Mouse (Mus musculus): ENCODE data around the gene Tle1. TPM values are rescaled to one million over a fixed set of nuclear protein-coding genes. Genes with fewer than 3 reads are reported as not detected.

Gene Tle1
- total RNA-seq, 2 experiments from 2014 or later, result 77.1 to 87.0 TPM

GRCm38 (mm10) chr4:72195116-72195835 lies 5.4 kb downstream of the Tle1 start:
- Histone ChIP-seq H3K4me3 (peak overlapping the region; percentile 83), H3K27ac (no peak overlapping the region)
- no peak for TF ChIP-seq CTCF (conservative IDR thresholded peaks at IDR 0.05)
- DNase-seq (ENCODE audit: low spot score in 2 of 2), result no peak

GRCm38 (mm10) chr4:72193276-72193675 lies 7.4 kb downstream of the Tle1 start:
- no peak for DNase-seq (ENCODE audit: low spot score in 2 of 2)
- no peak overlapping the region for H3K27ac ChIP-seq
- TF ChIP-seq CTCF (conservative IDR thresholded peaks at IDR 0.05), result no peak
- no peak overlapping the region for H3K4me3 ChIP-seq

- peak overlapping the region; percentile 51 for H3K27ac ChIP-seq
- TF ChIP-seq CTCF (conservative IDR thresholded peaks at IDR 0.05), result no peak
- no peak for DNase-seq (ENCODE audit: low spot score in 2 of 2)
- no peak overlapping the region for H3K4me3 ChIP-seq
Observed at GRCm38 (mm10) chr4:72184476-72184875, 16.2 kb downstream of the Tle1 start.

- no peak for TF ChIP-seq CTCF (conservative IDR thresholded peaks at IDR 0.05)
- H3K27ac ChIP-seq, result peak overlapping the region; percentile 75
- DNase-seq (ENCODE audit: low spot score in 2 of 2), result no peak
- no peak overlapping the region for H3K4me3 ChIP-seq
Observed at GRCm38 (mm10) chr4:72182343-72182988, 18.3 kb downstream of the Tle1 start.

GRCm38 (mm10) chr4:72175943-72176342 lies 24.8 kb downstream of the Tle1 start:
- no peak for DNase-seq (ENCODE audit: low spot score in 2 of 2)
- Histone ChIP-seq H3K4me3 (no peak overlapping the region), H3K27ac (no peak overlapping the region)
- TF ChIP-seq CTCF (conservative IDR thresholded peaks at IDR 0.05), result no peak

GRCm38 (mm10) chr4:72168267-72168666 lies 32.5 kb downstream of the Tle1 start:
- H3K27ac ChIP-seq, result peak overlapping the region; percentile 24; the same call in 1 of the 2 replicates
- no peak overlapping the region for H3K4me3 ChIP-seq
- DNase-seq (ENCODE audit: low spot score in 2 of 2), result no peak
- TF ChIP-seq CTCF (conservative IDR thresholded peaks at IDR 0.05), result no peak

- no peak overlapping the region for H3K4me3 ChIP-seq
- TF ChIP-seq CTCF (conservative IDR thresholded peaks at IDR 0.05), result no peak
- peak overlapping the region; percentile 24; the same call in 1 of the 2 replicates for H3K27ac ChIP-seq
- no peak for DNase-seq (ENCODE audit: low spot score in 2 of 2)
Observed at GRCm38 (mm10) chr4:72167761-72168229, 32.9 kb downstream of the Tle1 start.

GRCm38 (mm10) chr4:72167171-72167570 lies 33.5 kb downstream of the Tle1 start:
- no peak for DNase-seq (ENCODE audit: low spot score in 2 of 2)
- TF ChIP-seq CTCF (conservative IDR thresholded peaks at IDR 0.05), result no peak
- H3K27ac ChIP-seq, result peak overlapping the region; percentile 24; the same call in 1 of the 2 replicates
- H3K4me3 ChIP-seq, result no peak overlapping the region

- H3K4me3 ChIP-seq, result no peak overlapping the region
- DNase-seq (ENCODE audit: low spot score in 2 of 2), result no peak
- TF ChIP-seq CTCF (conservative IDR thresholded peaks at IDR 0.05), result no peak
- H3K27ac ChIP-seq, result no peak overlapping the region
Observed at GRCm38 (mm10) chr4:72166561-72166960, 34.2 kb downstream of the Tle1 start.

- no peak overlapping the region for H3K4me3 ChIP-seq
- no peak overlapping the region for H3K27ac ChIP-seq
- TF ChIP-seq CTCF (conservative IDR thresholded peaks at IDR 0.05), result no peak
- DNase-seq (ENCODE audit: low spot score in 2 of 2), result no peak
Observed at GRCm38 (mm10) chr4:72165765-72166164, 35.0 kb downstream of the Tle1 start.

- Histone ChIP-seq H3K4me3 (no peak overlapping the region), H3K27ac (no peak overlapping the region)
- TF ChIP-seq CTCF (conservative IDR thresholded peaks at IDR 0.05), result no peak
- no peak for DNase-seq (ENCODE audit: low spot score in 2 of 2)
Observed at GRCm38 (mm10) chr4:72162445-72163218, 38.1 kb downstream of the Tle1 start.

GRCm38 (mm10) chr4:72160102-72160511 lies 40.6 kb downstream of the Tle1 start:
- Histone ChIP-seq H3K27ac (no peak overlapping the region), H3K4me3 (no peak overlapping the region)
- DNase-seq (ENCODE audit: low spot score in 2 of 2), result no peak
- TF ChIP-seq CTCF (conservative IDR thresholded peaks at IDR 0.05), result no peak

- no peak for DNase-seq (ENCODE audit: low spot score in 2 of 2)
- Histone ChIP-seq H3K27ac (no peak overlapping the region), H3K4me3 (no peak overlapping the region)
- TF ChIP-seq CTCF (conservative IDR thresholded peaks at IDR 0.05), result peak; percentile 11; the same call in 1 of the 2 replicates
Observed at GRCm38 (mm10) chr4:72157931-72158371, 42.8 kb downstream of the Tle1 start.
